Mouse (Mus musculus): Measurements from ENCODE around the gene Ecm2.

Ecm2 gene

GRCm38 (mm10) chr13:49518761-49519160 is 14.2 kb downstream of the Ecm2 start:
- no peak for DNase-seq

- DNase-seq = no peak
Observed at GRCm38 (mm10) chr13:49526235-49526634, 21.6 kb downstream of the Ecm2 start.

- no peak for DNase-seq
Observed at GRCm38 (mm10) chr13:49530636-49531035, 26.0 kb downstream of the Ecm2 start.

- no peak for DNase-seq
Observed at GRCm38 (mm10) chr13:49536946-49537345, 32.3 kb downstream of the Ecm2 start.

GRCm38 (mm10) chr13:49538693-49539092 is 34.1 kb downstream of the Ecm2 start:
- DNase-seq = no peak

GRCm38 (mm10) chr13:49544279-49544678 is 39.7 kb downstream of the Ecm2 start, which contains the start of gene Aspn:
Gene Aspn, plus strand, starts transcription at chr13:49544443.
- no peak for DNase-seq

- no peak for DNase-seq
Observed at GRCm38 (mm10) chr13:49545646-49546045, 41.0 kb downstream of the Ecm2 start.

- no peak for DNase-seq
Observed at GRCm38 (mm10) chr13:49546517-49546916, 41.9 kb downstream of the Ecm2 start.

- DNase-seq = no peak
Observed at GRCm38 (mm10) chr13:49547563-49548150, 43.0 kb downstream of the Ecm2 start.

- no peak for DNase-seq
Observed at GRCm38 (mm10) chr13:49549616-49550015, 45.0 kb downstream of the Ecm2 start.

- no peak for DNase-seq
Observed at GRCm38 (mm10) chr13:49554519-49554918, 49.9 kb downstream of the Ecm2 start.

- no peak for DNase-seq
Observed at GRCm38 (mm10) chr13:49556203-49556602, 51.6 kb downstream of the Ecm2 start.

GRCm38 (mm10) chr13:49556924-49557323 is 52.3 kb downstream of the Ecm2 start:
- DNase-seq = no peak

- DNase-seq = peak; percentile 5
Observed at GRCm38 (mm10) chr13:49559185-49559584, 54.6 kb downstream of the Ecm2 start.

- DNase-seq = no peak
Observed at GRCm38 (mm10) chr13:49560886-49561285, 56.3 kb downstream of the Ecm2 start.

GRCm38 (mm10) chr13:49564347-49564746 is 59.7 kb downstream of the Ecm2 start:
- DNase-seq = no peak

- no peak for DNase-seq
Observed at GRCm38 (mm10) chr13:49570371-49570770, 65.8 kb downstream of the Ecm2 start.

- DNase-seq = no peak
Observed at GRCm38 (mm10) chr13:49571418-49571817, 66.8 kb downstream of the Ecm2 start.

GRCm38 (mm10) chr13:49581541-49582530 is 77.2 kb downstream of the Ecm2 start, which contains the start of gene Omd:
Gene Omd, plus strand, starts transcription at chr13:49582462.
- DNase-seq = no peak
